Mouse (Mus musculus) megakaryocyte, embryonic 14.5 days (primary cell): Measurements from ENCODE around the gene Clec1a.

Experiments used
- FLI1 ChIP-seq: IDR thresholded peaks from 2 replicates; pipeline ENCODE4 v1.6.1; 2012; ENCODE audit warnings: low read length, inconsistent platforms, mixed read lengths
- GATA1 ChIP-seq: IDR thresholded peaks from 3 replicates; pipeline ENCODE4 v1.6.1; 2012; ENCODE audit warnings: mixed read lengths, low read length, inconsistent platforms, borderline replicate concordance

DNA sequence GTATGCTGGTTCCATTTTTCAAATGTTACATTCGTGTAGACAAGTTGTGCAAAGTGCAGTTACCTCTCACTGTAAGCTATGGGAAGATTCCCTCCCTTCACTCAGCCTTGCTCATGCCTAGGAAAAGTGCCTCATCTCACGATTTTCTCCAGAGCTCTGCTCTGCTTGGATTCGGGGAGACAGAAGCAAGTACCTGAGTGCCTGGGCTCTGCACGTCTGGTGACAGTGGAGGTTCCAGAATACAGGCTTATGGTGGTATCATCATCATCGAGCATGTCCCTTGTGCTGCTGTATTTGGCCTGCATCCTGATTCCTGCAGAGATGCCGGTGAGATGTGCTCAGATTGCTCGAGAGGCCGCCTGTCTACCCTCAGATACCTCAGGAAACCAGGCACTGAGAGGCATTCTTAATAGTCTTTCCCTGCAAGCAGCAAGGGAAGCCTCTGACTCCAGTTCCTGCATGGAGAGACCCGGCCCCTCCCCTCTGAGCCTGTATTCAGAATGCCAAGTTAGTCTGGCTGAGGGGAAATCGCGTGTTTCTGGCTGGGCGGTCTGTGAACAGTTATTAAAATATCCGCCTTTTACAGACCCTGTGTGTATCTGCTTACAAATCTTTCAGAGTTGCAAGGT, at the start of gene Clec1a:
- TF ChIP-seq GATA1 (no peak), FLI1 (no peak)
